Mouse (Mus musculus) limb, embryonic 11.5 days (tissue): Measurements from ENCODE around the gene Olfr1360. TPM values are rescaled to one million over a fixed set of nuclear protein-coding genes. Genes with fewer than 3 reads are reported as not detected.
"Not testable (repeated sequence)": the region's sequence is repeated elsewhere in the genome, so short reads cannot be mapped to it uniquely, and the experiment has no call there.

Source experiments
- ATAC-seq: fragments of 200-750 bp; cut with Nextera tagmentation; 2 replicates; pipeline ENCODE4 v1.8.0; 2017; ENCODE audit warnings: low read depth; ENCODE audit not compliant: insufficient number of reproducible peaks, low FRiP score, low TSS enrichment
- DNase-seq: peaks from one replicate; pipeline ENCODE4 v3.0.0-alpha.2; 2015; ENCODE audit warnings: low spot score
- H3K27ac ChIP-seq: fragments of 300-500 bp; sonication (generic); replicated peaks from 2 replicates; pipeline ENCODE4 v1.5.1; 2014; ENCODE audit warnings: low read depth, mild to moderate bottlenecking, low read length
- H3K27me3 ChIP-seq: fragments of 300-500 bp; sonication (generic); 2 replicates; pipeline ENCODE4 v1.6.1; 2014; ENCODE audit warnings: mild to moderate bottlenecking, low read length, mixed read lengths; ENCODE audit not compliant: control insufficient read depth, insufficient read depth
- H3K36me3 ChIP-seq: fragments of 300-500 bp; sonication (generic); 2 replicates; pipeline ENCODE4 v1.6.1; 2014; ENCODE audit warnings: mild to moderate bottlenecking, low read length, moderate library complexity, mixed read lengths; ENCODE audit not compliant: control insufficient read depth, insufficient read depth
- H3K4me1 ChIP-seq: fragments of 300-500 bp; sonication (generic); 2 replicates; pipeline ENCODE4 v1.6.1; 2014; ENCODE audit warnings: low read length, mixed read lengths; ENCODE audit not compliant: control insufficient read depth, insufficient read depth
- H3K4me2 ChIP-seq: fragments of 300-500 bp; sonication (generic); 2 replicates; pipeline ENCODE4 v1.6.1; 2014; ENCODE audit warnings: low read depth, mild to moderate bottlenecking, moderate library complexity; ENCODE audit not compliant: severe bottlenecking
- H3K4me3 ChIP-seq: fragments of 300-500 bp; sonication (generic); 2 replicates; pipeline ENCODE4 v1.5.1; 2014; ENCODE audit warnings: low read depth, low read length
- H3K9ac ChIP-seq: fragments of 300-500 bp; sonication (generic); 2 replicates; pipeline ENCODE4 v1.6.1; 2014; ENCODE audit warnings: mild to moderate bottlenecking, low read length
- H3K9me3 ChIP-seq: fragments of 300-500 bp; sonication (generic); 2 replicates; pipeline ENCODE4 v1.6.1; 2016; ENCODE audit warnings: low read length; ENCODE audit not compliant: control insufficient read depth
- WGBS: fragments of 180-500 bp; shearing (Covaris S2); extraction: QIAGEN DNeasy Blood & Tissue Kit; methylation state at CpG from one replicate; pipeline ENCODE4 v1.1.7; 2014; 5-methylcytosine and 5-hydroxymethylcytosine counted together
- polyA plus RNA-seq: library from polyadenylated mRNA; unstranded; fragments of >200 nt; fragmentation: Nextera tagmentation; extraction: Ambion mirVana; gene quantifications from 2 replicates; pipeline ENCODE4 v1.2.1, GENCODE M21; 2014

The Olfr1360 gene
- polyA plus RNA-seq: not detected in 2 replicates

GRCm38 (mm10) chr13:21677305-21677704, at the start of gene Olfr1360:
Gene Olfr1360, minus strand, starts transcription at chr13:21677405.
- no peaks in the 10 kb centered on the region for H3K36me3 ChIP-seq
- H3K9ac ChIP-seq: no peak within 1 kb of the TSS
- no peak within 1 kb of the TSS for H3K4me3 ChIP-seq
- no peaks in the 10 kb centered on the region for H3K27me3 ChIP-seq
- H3K4me1 ChIP-seq: no peaks in the 10 kb centered on the region
- DNase-seq: no peak
- no peak within 1 kb of the TSS for H3K4me2 ChIP-seq
- no peaks in the 10 kb centered on the region for H3K9me3 ChIP-seq
- no peak within 1 kb of the TSS for H3K27ac ChIP-seq
- WGBS: 88% methylated on average over 2 of the region's 2 CpGs
- ATAC-seq: no peak

GRCm38 (mm10) chr13:21722993-21723836, 46.0 kb upstream of the Olfr1360 start:
- H3K4me1 ChIP-seq: 0 out of 2 replicates have a peak, but pooled peaks cover 4% of the 10 kb centered on the region
- 37% methylated on average over 5 of the region's 5 CpGs for WGBS
- H3K4me2 ChIP-seq: peak overlapping the region; percentile 40; the same call in 1 of the 2 replicates
- ATAC-seq: no peak
- H3K27me3 ChIP-seq: no peaks in the 10 kb centered on the region
- H3K27ac ChIP-seq: peak overlapping the region; percentile 65; the same call in 1 of the 2 replicates
- H3K9me3 ChIP-seq: no peaks in the 10 kb centered on the region
- peak; percentile 60 for DNase-seq
- no peak overlapping the region for H3K4me3 ChIP-seq
- H3K36me3 ChIP-seq: no peaks in the 10 kb centered on the region
- H3K9ac ChIP-seq: no peak overlapping the region

GRCm38 (mm10) chr13:21722373-21722925, 45.2 kb upstream of the Olfr1360 start:
- Histone ChIP-seq H3K4me2 (peak overlapping the region; percentile 40), H3K4me3 (peak overlapping the region; percentile 15; the same call in 1 of the 2 replicates), H3K4me1 (0 out of 2 replicates have a peak, but pooled peaks cover 4% of the 10 kb centered on the region), H3K9ac (peak overlapping the region; percentile 44), H3K27me3 (no peaks in the 10 kb centered on the region), H3K27ac (peak overlapping the region; percentile 96), H3K36me3 (no peaks in the 10 kb centered on the region), H3K9me3 (no peaks in the 10 kb centered on the region)
- peak; percentile 71 for DNase-seq
- peak; percentile 3; the same call in 1 of the 2 replicates for ATAC-seq
- 4% methylated on average over 11 of the region's 11 CpGs for WGBS

- ATAC-seq: peak; percentile 97
- not testable (repeated sequence) for H3K36me3 ChIP-seq
These were observed 44.7 kb upstream of the Olfr1360 start, which contains the start of gene Hist1h2bm for GRCm38 (mm10) chr13:21721757-21722372. Gene Hist1h2bm, plus strand, starts transcription at chr13:21722044.

GRCm38 (mm10) chr13:21721107-21721756, 44.0 kb upstream of the Olfr1360 start:
- not testable (repeated sequence) for ATAC-seq

More at GRCm38 (mm10) chr13:21721757-21722372, 44.7 kb upstream of the Olfr1360 start, which contains the start of gene Hist1h2bm:
- not testable (repeated sequence) for H3K4me1 ChIP-seq, H3K9me3 ChIP-seq, H3K27me3 ChIP-seq
- DNase-seq: peak; percentile 84
- WGBS: under 1% methylated on average over 37 of the region's 37 CpGs
- peak within 1 kb of the TSS; percentile 64 for H3K4me2 ChIP-seq
- peak within 1 kb of the TSS; percentile 82 for H3K9ac ChIP-seq
- peak within 1 kb of the TSS; percentile 30 for H3K4me3 ChIP-seq
- H3K27ac ChIP-seq: peak within 1 kb of the TSS; percentile 96

GRCm38 (mm10) chr13:21718381-21719080, 41.3 kb upstream of the Olfr1360 start:
- no peak for ATAC-seq
- Histone ChIP-seq H3K4me1 (peaks cover 11% of the 10 kb centered on the region), H3K4me3 (peak overlapping the region; percentile 42), H3K9me3 (no peaks in the 10 kb centered on the region), H3K27me3 (no peaks in the 10 kb centered on the region), H3K27ac (peak overlapping the region; percentile 88), H3K36me3 (no peaks in the 10 kb centered on the region), H3K9ac (peak overlapping the region; percentile 66), H3K4me2 (peak overlapping the region; percentile 72)
- DNase-seq: peak; percentile 67
- WGBS: 57% methylated on average over 4 of the region's 4 CpGs

More at GRCm38 (mm10) chr13:21721107-21721756, 44.0 kb upstream of the Olfr1360 start:
- WGBS: 3% methylated on average over 20 of the region's 44 CpGs
- peak overlapping the region; percentile 30 for H3K4me3 ChIP-seq
- not testable (repeated sequence) for H3K36me3 ChIP-seq, H3K27me3 ChIP-seq, H3K4me1 ChIP-seq, H3K9me3 ChIP-seq
- H3K9ac ChIP-seq: peak overlapping the region; percentile 82
- H3K27ac ChIP-seq: peak overlapping the region; percentile 96
- peak; percentile 66 for DNase-seq
- peak overlapping the region; percentile 64 for H3K4me2 ChIP-seq

- WGBS: under 1% methylated on average over 27 of the region's 56 CpGs
- H3K36me3 ChIP-seq, H3K9me3 ChIP-seq, H3K27me3 ChIP-seq: not testable (repeated sequence)
- ATAC-seq: peak; percentile 31; the same call in 1 of the 2 replicates
- peak; percentile 90 for DNase-seq
- peaks cover 11% of the 10 kb centered on the region for H3K4me1 ChIP-seq
- peak within 1 kb of the TSS; percentile 43 for H3K4me3 ChIP-seq
- peak within 1 kb of the TSS; percentile 71 for H3K9ac ChIP-seq
- H3K27ac ChIP-seq: peak within 1 kb of the TSS; percentile 97
- peak within 1 kb of the TSS; percentile 77 for H3K4me2 ChIP-seq
These were observed 40.5 kb upstream of the Olfr1360 start, which contains the start of gene Hist1h3h for GRCm38 (mm10) chr13:21717397-21718357. Gene Hist1h3h, plus strand, starts transcription at chr13:21717659.
